Mouse (Mus musculus): ENCODE measurements around the gene 4930595D18Rik.

Gene 4930595D18Rik

GRCm38 (mm10) chr12:111165146-111165812 is 19.0 kb downstream of the 4930595D18Rik start:
- peak; percentile 65 to 68 for DNase-seq

- peak; percentile 90 to 94 for DNase-seq
These were observed 20.0 kb downstream of the 4930595D18Rik start for GRCm38 (mm10) chr12:111164310-111164751.

- DNase-seq = peak; percentile 76 to 77
These were observed 21.8 kb downstream of the 4930595D18Rik start for GRCm38 (mm10) chr12:111162312-111163061.

GRCm38 (mm10) chr12:111161943-111162311 is 22.4 kb downstream of the 4930595D18Rik start:
- DNase-seq = no peak

GRCm38 (mm10) chr12:111160871-111161270 is 23.4 kb downstream of the 4930595D18Rik start:
- DNase-seq = peak; percentile 38 to 60

- DNase-seq = no peak
These were observed 24.4 kb downstream of the 4930595D18Rik start for GRCm38 (mm10) chr12:111159659-111160428.

GRCm38 (mm10) chr12:111155756-111156155 is 28.5 kb downstream of the 4930595D18Rik start:
- peak; percentile 69 to 73 for DNase-seq

- no peak for DNase-seq
These were observed 29.6 kb downstream of the 4930595D18Rik start for GRCm38 (mm10) chr12:111154641-111155040.

GRCm38 (mm10) chr12:111153946-111154345 is 30.3 kb downstream of the 4930595D18Rik start:
- no peak for DNase-seq

GRCm38 (mm10) chr12:111152981-111153710 is 31.1 kb downstream of the 4930595D18Rik start:
- peak; percentile 83 to 84 for DNase-seq

GRCm38 (mm10) chr12:111152579-111152978 is 31.7 kb downstream of the 4930595D18Rik start:
- no peak for DNase-seq

- no peak for DNase-seq
These were observed 32.7 kb downstream of the 4930595D18Rik start for GRCm38 (mm10) chr12:111151422-111152156.

- no peak for DNase-seq
These were observed 34.1 kb downstream of the 4930595D18Rik start for GRCm38 (mm10) chr12:111150236-111150596.

- no peak for DNase-seq
These were observed 34.6 kb downstream of the 4930595D18Rik start for GRCm38 (mm10) chr12:111149495-111150235.

- peak; percentile 73 to 76 for DNase-seq
These were observed 39.0 kb downstream of the 4930595D18Rik start for GRCm38 (mm10) chr12:111145269-111145668.

GRCm38 (mm10) chr12:111144598-111144997 is 39.7 kb downstream of the 4930595D18Rik start:
- DNase-seq = no peak

- DNase-seq = peak in 1 of 2 experiments; percentile 49
These were observed 40.7 kb downstream of the 4930595D18Rik start for GRCm38 (mm10) chr12:111143509-111144063.

- peak; percentile 58 to 66 for DNase-seq
These were observed 41.2 kb downstream of the 4930595D18Rik start for GRCm38 (mm10) chr12:111143005-111143508.

GRCm38 (mm10) chr12:111137079-111137478 is 47.2 kb downstream of the 4930595D18Rik start:
- DNase-seq = no peak

GRCm38 (mm10) chr12:111135953-111136352 is 48.3 kb downstream of the 4930595D18Rik start:
- DNase-seq = no peak
